In genomic region chr8:46711496-46711895, GRCm38 (mm10) we compare ENCODE assay signal across 31 mouse cellular contexts.
"Had no signal": no experiment of that assay in that cellular context is flagged by ENCODE, and none has a peak within 500 bp of the region (broad histone marks: within the 10 kb centered on the region; RNA-seq: fewer than 3 reads in every experiment).

No protein-coding gene starts in this region.

- ATAC-seq: liver, embryonic 12.5 days; liver, postnatal 0 days; lung, postnatal 0 days; midbrain, embryonic 13.5 days; midbrain, embryonic 15.5 days; midbrain, embryonic 16.5 days had no signal

- H3K4me1 ChIP-seq: midbrain, embryonic 12.5 days; neural tube, embryonic 12.5 days had no signal

- H3K27ac ChIP-seq: limb, embryonic 10.5 days; limb, embryonic 12.5 days; limb, embryonic 13.5 days; limb, embryonic 15.5 days; liver, embryonic 12.5 days; liver, embryonic 13.5 days; liver, embryonic 14.5 days; liver, embryonic 15.5 days; lung, embryonic 15.5 days; macrophage; midbrain, embryonic 10.5 days; midbrain, embryonic 12.5 days; midbrain, embryonic 13.5 days; midbrain, embryonic 15.5 days; neural tube, embryonic 12.5 days; neural tube, embryonic 13.5 days had no signal

- H3K27me3 ChIP-seq: limb, embryonic 12.5 days; limb, embryonic 13.5 days; limb, embryonic 15.5 days; liver, embryonic 12.5 days; liver, embryonic 13.5 days; liver, embryonic 15.5 days; lung, embryonic 15.5 days; midbrain, embryonic 12.5 days; midbrain, embryonic 13.5 days; midbrain, embryonic 15.5 days; neural tube, embryonic 12.5 days; neural tube, embryonic 13.5 days had no signal

- H3K4me3 ChIP-seq: limb, embryonic 10.5 days; limb, embryonic 12.5 days; limb, embryonic 13.5 days; limb, embryonic 15.5 days; liver, embryonic 12.5 days; liver, embryonic 13.5 days; liver, embryonic 15.5 days; lung, embryonic 15.5 days; megakaryocyte, embryonic 14.5 days; midbrain, embryonic 10.5 days; midbrain, embryonic 12.5 days; midbrain, embryonic 13.5 days; midbrain, embryonic 15.5 days; myocyte; neural tube, embryonic 12.5 days; neural tube, embryonic 13.5 days had no signal

- DNase-seq: left cerebral cortex, postnatal 4 days; liver; liver, embryonic 13.5 days; liver, postnatal 0 days; lung, adult 18-20 months; lung, adult 2 months; lung, embryonic 14.5 days; lung, postnatal 10 days; lung, postnatal 14 days; lung, postnatal 36 days; lung, postnatal 4 days; midbrain, embryonic 14.5 days had no signal

- H3K36me3 ChIP-seq: limb, embryonic 10.5 days; limb, embryonic 12.5 days; limb, embryonic 13.5 days; limb, embryonic 15.5 days; liver, embryonic 12.5 days; liver, embryonic 13.5 days; liver, embryonic 15.5 days; lung, embryonic 15.5 days; midbrain, embryonic 10.5 days; midbrain, embryonic 12.5 days; midbrain, embryonic 13.5 days; midbrain, embryonic 15.5 days; neural tube, embryonic 12.5 days; neural tube, embryonic 13.5 days had no signal
